Mouse (Mus musculus) stomach, postnatal 0 days (tissue): ENCODE data around the gene Dram1. TPM values are rescaled to one million over a fixed set of nuclear protein-coding genes. Genes with fewer than 3 reads are reported as not detected.

Source experiments
- ATAC-seq: fragments of 200-750 bp; cut with Nextera tagmentation; 2 replicates; pipeline ENCODE4 v1.8.0; 2017; ENCODE audit not compliant: low FRiP score, low TSS enrichment
- DNase-seq: peaks from one replicate; pipeline ENCODE4 v3.0.0-alpha.2; 2016; ENCODE audit warnings: low spot score
- H3K27ac ChIP-seq: fragments of 300-500 bp; sonication (generic); replicated peaks from 2 replicates; pipeline ENCODE4 v1.5.1; 2014; ENCODE audit warnings: mild to moderate bottlenecking, control low read depth
- H3K27me3 ChIP-seq: fragments of 300-500 bp; sonication (generic); 2 replicates; pipeline ENCODE4 v1.6.1; 2014; ENCODE audit warnings: low read length; ENCODE audit not compliant: control insufficient read depth, insufficient read depth
- H3K36me3 ChIP-seq: fragments of 300-500 bp; sonication (generic); 2 replicates; pipeline ENCODE4 v1.6.1; 2014; ENCODE audit warnings: low read length, mixed read lengths; ENCODE audit not compliant: control insufficient read depth, insufficient read depth
- H3K4me1 ChIP-seq: fragments of 300-500 bp; sonication (generic); replicated peaks from 2 replicates; pipeline ENCODE4 v1.6.1; 2014; ENCODE audit warnings: antibody characterized with exemption; ENCODE audit not compliant: control insufficient read depth, insufficient read depth
- H3K4me2 ChIP-seq: fragments of 300-500 bp; sonication (generic); replicated peaks from 2 replicates; pipeline ENCODE4 v1.6.1; 2014; ENCODE audit warnings: low read depth, mild to moderate bottlenecking, control low read depth, moderate library complexity
- H3K4me3 ChIP-seq: fragments of 300-500 bp; sonication (generic); 2 replicates; pipeline ENCODE4 v1.5.1; 2014; ENCODE audit warnings: low read depth, low read length, control low read depth
- H3K9ac ChIP-seq: fragments of 300-500 bp; sonication (generic); 2 replicates; pipeline ENCODE4 v1.6.1; 2014; ENCODE audit warnings: mild to moderate bottlenecking, low read length, control low read depth, mixed read lengths
- H3K9me3 ChIP-seq: fragments of 300-500 bp; sonication (generic); 2 replicates; pipeline ENCODE4 v1.6.1; 2016; ENCODE audit warnings: low read length; ENCODE audit not compliant: control insufficient read depth
- CTCF ChIP-seq: IDR thresholded peaks from 2 replicates; pipeline ENCODE4 v1.5.1; 2016; ENCODE audit warnings: antibody characterized with exemption, low read depth, mild to moderate bottlenecking, moderate library complexity
- EP300 ChIP-seq: optimal IDR thresholded peaks from 2 replicates; pipeline ENCODE3; 2016; ENCODE audit warnings: antibody characterized with exemption
- WGBS: fragments of 180-500 bp; shearing (Covaris S2); extraction: QIAGEN DNeasy Blood & Tissue Kit; methylation state at CpG from one replicate; pipeline ENCODE4 v1.1.7; 2014; 5-methylcytosine and 5-hydroxymethylcytosine counted together
- polyA plus RNA-seq: library from polyadenylated mRNA; unstranded; fragments of >200 nt; fragmentation: Nextera tagmentation; extraction: Ambion mirVana; gene quantifications from 2 replicates; pipeline ENCODE4 v1.2.1, GENCODE M21; 2015

Dram1 gene
- polyA plus RNA-seq, 1 experiment from 2014 or later, result 2.8 TPM

- H3K27me3 ChIP-seq, result no peaks in the 10 kb centered on the region
- WGBS, result 52% methylated on average over 4 of the region's 4 CpGs
- no peaks in the 10 kb centered on the region for H3K9me3 ChIP-seq
- no peak overlapping the region for H3K4me3 ChIP-seq
- no peak overlapping the region for H3K9ac ChIP-seq
- ATAC-seq, result no peak
- DNase-seq, result no peak
- peak overlapping the region; percentile 56 for H3K27ac ChIP-seq
- no peaks in the 10 kb centered on the region for H3K36me3 ChIP-seq
- H3K4me2 ChIP-seq, result no peak overlapping the region
- TF ChIP-seq CTCF (no peak), EP300 (no peak)
- no peaks in the 10 kb centered on the region for H3K4me1 ChIP-seq
These were observed 94.4 kb downstream of the Dram1 start for GRCm38 (mm10) chr10:88284343-88284990.

GRCm38 (mm10) chr10:88281699-88282098, 97.2 kb downstream of the Dram1 start:
- DNase-seq (no peak), ATAC-seq (no peak)
- Histone ChIP-seq H3K36me3 (no peaks in the 10 kb centered on the region), H3K4me2 (no peak overlapping the region), H3K27ac (no peak overlapping the region), H3K4me1 (no peaks in the 10 kb centered on the region), H3K9ac (no peak overlapping the region), H3K9me3 (no peaks in the 10 kb centered on the region), H3K27me3 (no peaks in the 10 kb centered on the region), H3K4me3 (no peak overlapping the region)
- TF ChIP-seq CTCF (no peak), EP300 (no peak)
- WGBS, result 57% methylated on average over 3 of the region's 3 CpGs

- H3K27me3 ChIP-seq, result no peaks in the 10 kb centered on the region
- no peak for TF ChIP-seq EP300
- no peak for TF ChIP-seq CTCF
- no peak for DNase-seq
- no peak overlapping the region for H3K4me2 ChIP-seq
- H3K36me3 ChIP-seq, result no peaks in the 10 kb centered on the region
- no peak overlapping the region for H3K4me3 ChIP-seq
- WGBS, result 76% methylated on average over 5 of the region's 5 CpGs
- no peaks in the 10 kb centered on the region for H3K9me3 ChIP-seq
- H3K27ac ChIP-seq, result no peak overlapping the region
- H3K4me1 ChIP-seq, result no peaks in the 10 kb centered on the region
- no peak for ATAC-seq
- no peak overlapping the region for H3K9ac ChIP-seq
These were observed 104.8 kb downstream of the Dram1 start for GRCm38 (mm10) chr10:88274045-88274444.

Other genes starting within 250 kb of the Dram1 start
- 2.2 and 2.5 TPM in 2 replicates for gene Parpbp, start 232.1 kb downstream of the Dram1 start, polyA plus RNA-seq
- 32.0 and 37.4 TPM in 2 replicates for gene Nup37, start 232.1 kb downstream of the Dram1 start, polyA plus RNA-seq
- 69.4 and 70.0 TPM in 2 replicates for gene Washc3, start 178.0 kb downstream of the Dram1 start, polyA plus RNA-seq
- 4.4 and 4.8 TPM in 2 replicates for gene Gnptab, start 52 bp upstream of the Dram1 start, polyA plus RNA-seq
- 0.15 TPM in 2 replicates for gene Sycp3, start 80.5 kb upstream of the Dram1 start, polyA plus RNA-seq
- 91.8 and 97.6 TPM in 2 replicates for gene Chpt1, start 125.0 kb upstream of the Dram1 start, polyA plus RNA-seq
- gene Mybpc1, start 226.1 kb upstream of the Dram1 start, polyA plus RNA-seq, result 0.57 and 0.69 TPM in 2 replicates